18 mouse cellular contexts compared by ENCODE assay signal in genomic region chr10:119548774-119549173, GRCm38 (mm10).
"Had no signal": no experiment of that assay in that cellular context is flagged by ENCODE, and none has a peak within 500 bp of the region (broad histone marks: within the 10 kb centered on the region; RNA-seq: fewer than 3 reads in every experiment).

No protein-coding gene starts in this region.

- H3K9me3 ChIP-seq: liver, embryonic 12.5 days; midbrain, embryonic 10.5 days; midbrain, embryonic 13.5 days; midbrain, embryonic 15.5 days; neural tube, embryonic 13.5 days; neural tube, embryonic 15.5 days had no signal

- H3K4me3 ChIP-seq: liver, embryonic 12.5 days; midbrain, embryonic 10.5 days; midbrain, embryonic 13.5 days; midbrain, embryonic 15.5 days; myocyte; neural tube, embryonic 13.5 days; neural tube, embryonic 15.5 days had no signal

- H3K4me1 ChIP-seq: liver, embryonic 12.5 days; neural tube, embryonic 15.5 days had no signal

- H3K4me2 ChIP-seq: liver, embryonic 12.5 days; midbrain, embryonic 13.5 days; midbrain, embryonic 15.5 days; neural tube, embryonic 13.5 days; neural tube, embryonic 15.5 days had no signal

- H3K9ac ChIP-seq: liver, embryonic 12.5 days; liver, embryonic 14.5 days; midbrain, embryonic 13.5 days; midbrain, embryonic 15.5 days; neural tube, embryonic 13.5 days; neural tube, embryonic 15.5 days had no signal

- H3K27ac ChIP-seq: liver, embryonic 12.5 days; liver, embryonic 14.5 days; midbrain, embryonic 10.5 days; midbrain, embryonic 13.5 days; midbrain, embryonic 15.5 days; neural tube, embryonic 13.5 days; neural tube, embryonic 15.5 days had no signal

- DNase-seq: lung, adult 18-20 months; lung, postnatal 14 days; lung, postnatal 4 days; right cerebral cortex, adult 18-20 months; right cerebral cortex, postnatal 25 days; right cerebral cortex, postnatal 4 days; spleen, adult 18-20 months; thymus, adult 2 months; thymus, postnatal 25 days; thymus, postnatal 4 days had no signal

- H3K36me3 ChIP-seq: liver, embryonic 12.5 days; midbrain, embryonic 10.5 days; midbrain, embryonic 13.5 days; midbrain, embryonic 15.5 days; neural tube, embryonic 13.5 days; neural tube, embryonic 15.5 days had no signal

- H3K27me3 ChIP-seq: liver, embryonic 12.5 days; midbrain, embryonic 13.5 days; midbrain, embryonic 15.5 days; neural tube, embryonic 13.5 days; neural tube, embryonic 15.5 days had no signal

- ATAC-seq: liver, embryonic 12.5 days; midbrain, embryonic 13.5 days; midbrain, embryonic 15.5 days had no signal
